Comparison of ENCODE assay signal across 9 mouse cellular contexts in genomic region chr11:98295013-98295585, GRCm38 (mm10). TPM values are rescaled to one million over a fixed set of nuclear protein-coding genes. Genes with fewer than 3 reads are reported as not detected.
DNase-seq lines count a peak whose midpoint lies in the region; ATAC-seq and TF ChIP-seq lines count a peak whose summit lies in the region.
"Had no signal": no experiment of that assay in that cellular context is flagged by ENCODE, and none has a peak within 500 bp of the region (broad histone marks: within the 10 kb centered on the region; RNA-seq: fewer than 3 reads in every experiment).

No protein-coding gene starts in this region.

- WGBS in heart, embryonic 16.5 days, result 5% methylated on average over 9 of the region's 9 CpGs
- 4% methylated on average over 9 of the region's 9 CpGs for WGBS in embryonic facial prominence, embryonic 11.5 days
- 4% methylated on average over 9 of the region's 9 CpGs for WGBS in limb, embryonic 10.5 days
- WGBS in stomach, embryonic 14.5 days, result 6% methylated on average over 9 of the region's 9 CpGs

- H3K36me3 ChIP-seq in heart, embryonic 16.5 days (ENCODE audit: control insufficient read depth, insufficient read depth), result no peaks in the 10 kb centered on the region
- no peaks in the 10 kb centered on the region for H3K36me3 ChIP-seq in E14TG2a.4 (ENCODE audit: insufficient read depth, low read length)
- no peaks in the 10 kb centered on the region for H3K36me3 ChIP-seq in embryonic facial prominence, embryonic 11.5 days (replicated peaks; ENCODE audit: control insufficient read depth, insufficient read depth, low read depth, low read length)
- H3K36me3 ChIP-seq in limb, embryonic 10.5 days, result no peaks in the 10 kb centered on the region
- H3K36me3 ChIP-seq in stomach, embryonic 14.5 days (ENCODE audit: control insufficient read depth, insufficient read depth, low read length), result no peaks in the 10 kb centered on the region

- no peak for TF ChIP-seq CTCF in E14TG2a.4 (conservative IDR thresholded peaks at IDR 0.05; ENCODE audit: low read length)

- no peaks in the 10 kb centered on the region for H3K9me3 ChIP-seq in heart, embryonic 16.5 days (replicated peaks; ENCODE audit: control insufficient read depth, low read length)
- no peaks in the 10 kb centered on the region for H3K9me3 ChIP-seq in E14TG2a.4 (ENCODE audit: low read length)
- no peaks in the 10 kb centered on the region for H3K9me3 ChIP-seq in embryonic facial prominence, embryonic 11.5 days (replicated peaks; ENCODE audit: control insufficient read depth, low read length)
- no peaks in the 10 kb centered on the region for H3K9me3 ChIP-seq in limb, embryonic 10.5 days (replicated peaks)
- no peaks in the 10 kb centered on the region for H3K9me3 ChIP-seq in stomach, embryonic 14.5 days (ENCODE audit: control insufficient read depth, low read depth, low read length)

- no peak overlapping the region for H3K27ac ChIP-seq in heart, embryonic 16.5 days (ENCODE audit: low read length)
- no peak overlapping the region for H3K27ac ChIP-seq in embryonic facial prominence, embryonic 11.5 days (replicated peaks; ENCODE audit: low read depth, low read length)
- peak overlapping the region; percentile 81 for H3K27ac ChIP-seq in limb, embryonic 10.5 days
- 0 out of 2 replicates have a peak overlapping the region, but pooled peaks have one; percentile 45 for H3K27ac ChIP-seq in stomach, embryonic 14.5 days (ENCODE audit: low read length)
- H3K27ac ChIP-seq: macrophage had no signal

- H3K27me3 ChIP-seq in heart, embryonic 16.5 days (ENCODE audit: control insufficient read depth, insufficient read depth, low read length), result peaks cover 21% of the 10 kb centered on the region; the same call in 1 of the 2 replicates
- H3K27me3 ChIP-seq in E14TG2a.4 (ENCODE audit: insufficient read depth, low read length), result peaks cover 34% of the 10 kb centered on the region
- H3K27me3 ChIP-seq in embryonic facial prominence, embryonic 11.5 days (ENCODE audit: control insufficient read depth, insufficient read depth, low read length), result peaks cover 19% of the 10 kb centered on the region
- H3K27me3 ChIP-seq in limb, embryonic 10.5 days (ENCODE audit: low read depth, poor library complexity, severe bottlenecking), result peaks cover 92% of the 10 kb centered on the region
- H3K27me3 ChIP-seq in stomach, embryonic 14.5 days (ENCODE audit: control insufficient read depth, insufficient read depth, low read length), result no peaks in the 10 kb centered on the region

- peaks cover 22% of the 10 kb centered on the region for H3K4me1 ChIP-seq in heart, embryonic 16.5 days (ENCODE audit: control insufficient read depth, insufficient read depth, low read length)
- peaks cover 63% of the 10 kb centered on the region for H3K4me1 ChIP-seq in E14TG2a.4 (replicated peaks; ENCODE audit: low read depth, low read length)
- H3K4me1 ChIP-seq in embryonic facial prominence, embryonic 11.5 days (ENCODE audit: control insufficient read depth, insufficient read depth, low read length), result no peaks in the 10 kb centered on the region; the same call in 1 of the 2 replicates
- peaks cover 43% of the 10 kb centered on the region for H3K4me1 ChIP-seq in limb, embryonic 10.5 days
- H3K4me1 ChIP-seq in stomach, embryonic 14.5 days (ENCODE audit: control insufficient read depth, insufficient read depth, low read length), result peaks cover 22% of the 10 kb centered on the region

- ATAC-seq in heart, embryonic 16.5 days (replicated peaks; ENCODE audit: extremely low read depth, insufficient read depth, low FRiP score), result no peak
- peak; percentile 17; the same call in 1 of the 2 replicates for ATAC-seq in embryonic facial prominence, embryonic 11.5 days (replicated peaks; ENCODE audit: insufficient number of reproducible peaks, low FRiP score, low TSS enrichment, low read depth)
- ATAC-seq in stomach, embryonic 14.5 days (ENCODE audit: insufficient number of reproducible peaks, insufficient read depth, low FRiP score, low read depth), result no peak

- H3K4me3 ChIP-seq in heart, embryonic 16.5 days (ENCODE audit: low read length), result peak overlapping the region; percentile 59
- H3K4me3 ChIP-seq in E14TG2a.4 (replicated peaks; ENCODE audit: low read length), result peak overlapping the region; percentile 88
- peak overlapping the region; percentile 62 for H3K4me3 ChIP-seq in embryonic facial prominence, embryonic 11.5 days (ENCODE audit: low read depth, low read length)
- peak overlapping the region; percentile 74 for H3K4me3 ChIP-seq in limb, embryonic 10.5 days
- H3K4me3 ChIP-seq in stomach, embryonic 14.5 days (ENCODE audit: low read depth, low read length), result peak overlapping the region; percentile 48

- peak overlapping the region; percentile 67 for H3K9ac ChIP-seq in heart, embryonic 16.5 days (ENCODE audit: low read length)
- H3K9ac ChIP-seq in embryonic facial prominence, embryonic 11.5 days (replicated peaks; ENCODE audit: low read length), result peak overlapping the region; percentile 76
- peak overlapping the region; percentile 37; the same call in 1 of the 2 replicates for H3K9ac ChIP-seq in stomach, embryonic 14.5 days (replicated peaks; ENCODE audit: low read depth, low read length)

- DNase-seq in heart, adult 9 months (ENCODE audit: low spot score in 2 of 2), result no peak
- DNase-seq in embryonic facial prominence, embryonic 11.5 days (ENCODE audit: low spot score), result no peak
- DNase-seq in limb, embryonic 10.5 days (ENCODE audit: low spot score), result no peak
- no peak for DNase-seq in layer of hippocampus, adult 8-10 months (ENCODE audit: low spot score in 2 of 2)
- no peak for DNase-seq in embryo, embryonic 10.5 days (ENCODE audit: low spot score)

- H3K4me2 ChIP-seq in heart, embryonic 16.5 days (ENCODE audit: low read depth, low read length), result peak overlapping the region; percentile 94
- H3K4me2 ChIP-seq in embryonic facial prominence, embryonic 11.5 days (ENCODE audit: low read depth, low read length), result peak overlapping the region; percentile 96
- peak overlapping the region; percentile 85 for H3K4me2 ChIP-seq in stomach, embryonic 14.5 days (replicated peaks; ENCODE audit: low read depth, low read length)

RNA-seq across cellular contexts. Expression of gene Neurod2, which starts 34.3 kb away (rescaled TPM):
- polyA plus RNA-seq in heart, embryonic 16.5 days (2015; fragmentation: Nextera tagmentation; extraction: Ambion mirVana), result not detected in 2 replicates
- polyA plus RNA-seq in embryonic facial prominence, embryonic 11.5 days (2014; fragmentation: Nextera tagmentation; extraction: Ambion mirVana), result 0.13 and 0.24 TPM in 2 replicates
- not detected in 2 replicates for polyA plus RNA-seq in limb, embryonic 10.5 days (2016; fragmentation: Nextera tagmentation; extraction: Ambion mirVana)
- not detected in 2 replicates for polyA plus RNA-seq in stomach, embryonic 14.5 days (2014; fragmentation: Nextera tagmentation; extraction: Ambion mirVana)
- total RNA-seq in layer of hippocampus, adult 8-10 months (2022), result 100 to 1,000 TPM; 124 to 133 (median 129) TPM
- polyA plus RNA-seq: macrophage had no signal

RNA-seq across cellular contexts. Expression of gene Ppp1r1b, which starts 53.1 kb away (rescaled TPM):
- 74.0 and 75.8 TPM in 2 replicates for polyA plus RNA-seq in heart, embryonic 16.5 days (2015; fragmentation: Nextera tagmentation; extraction: Ambion mirVana)
- polyA plus RNA-seq in embryonic facial prominence, embryonic 11.5 days (2014; fragmentation: Nextera tagmentation; extraction: Ambion mirVana), result 0.24 and 0.31 TPM in 2 replicates
- 0.13 TPM in 2 replicates for polyA plus RNA-seq in limb, embryonic 10.5 days (2016; fragmentation: Nextera tagmentation; extraction: Ambion mirVana)
- 8.7 and 10.7 TPM in 2 replicates for polyA plus RNA-seq in stomach, embryonic 14.5 days (2014; fragmentation: Nextera tagmentation; extraction: Ambion mirVana)
- 10 to 100 TPM; 52.5 to 55.9 (median 53.3) TPM for total RNA-seq in layer of hippocampus, adult 8-10 months (2022)
- polyA plus RNA-seq: macrophage had no signal

Comparison
In these comparisons a context has a peak if more than half of its experiments do, and no peak if none do; other contexts are left out.
1. H3K27ac ChIP-seq: peak in limb, embryonic 10.5 days (single experiment) and stomach, embryonic 14.5 days (single experiment); none in heart, embryonic 16.5 days (single experiment) and embryonic facial prominence, embryonic 11.5 days (single experiment).
2. Peak in every context shown above with its lines, with median percentiles within 50 percentile points of each other: H3K4me2 ChIP-seq, H3K4me3 ChIP-seq and H3K9ac ChIP-seq.